Mouse (Mus musculus): ENCODE results near the gene Stam2. TPM values are rescaled to one million over a fixed set of nuclear protein-coding genes. Genes with fewer than 3 reads are reported as not detected.

The Stam2 gene
- total RNA-seq, 2 experiments from 2014 or later: 4.8 to 5.5 TPM

GRCm38 (mm10) chr2:52732611-52733010 is 9.5 kb downstream of the Stam2 start:
- no peak for ATAC-seq (replicated peaks; ENCODE audit: low FRiP score, poor library complexity, severe bottlenecking)

DNA sequence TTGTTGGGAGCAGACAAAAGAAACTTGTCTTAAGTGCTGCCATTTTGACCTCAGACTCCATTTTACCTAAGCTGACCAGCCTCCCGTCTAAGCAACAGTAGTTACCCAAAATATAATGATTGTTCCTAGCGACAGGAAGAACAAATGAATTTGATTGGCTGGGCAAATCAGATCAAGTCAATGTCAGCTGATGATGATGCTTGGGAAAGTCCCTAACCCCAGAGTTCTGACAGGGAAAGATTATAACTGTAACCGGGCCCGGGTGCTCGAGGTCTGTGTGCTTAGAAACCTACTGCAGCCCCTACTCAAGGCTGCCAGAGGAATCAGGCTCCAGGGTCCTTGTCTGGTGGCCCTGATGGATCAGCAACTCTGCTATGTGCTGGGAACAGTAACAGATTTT is 10.1 kb downstream of the Stam2 start:
- no peak for ATAC-seq (replicated peaks; ENCODE audit: low FRiP score, poor library complexity, severe bottlenecking)

DNA sequence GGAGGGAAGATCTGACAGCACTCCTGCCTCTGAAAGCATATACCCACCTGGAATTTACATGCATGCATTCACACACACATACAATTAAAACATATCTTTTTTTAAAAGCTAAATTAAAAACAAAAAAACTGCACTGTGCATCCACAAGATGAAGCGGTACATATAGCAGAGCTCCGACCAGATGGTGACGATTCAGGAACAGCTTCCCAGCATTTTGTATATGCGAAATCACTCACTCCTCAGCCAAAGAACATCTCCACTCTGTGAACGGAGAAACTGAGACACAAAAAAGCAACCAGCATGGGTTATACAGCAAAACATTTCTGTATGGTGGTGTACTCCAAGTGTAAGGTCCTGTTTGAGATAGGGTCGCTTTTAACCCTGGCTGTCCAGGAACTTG is 11.2 kb downstream of the Stam2 start:
- ATAC-seq (replicated peaks; ENCODE audit: low FRiP score, poor library complexity, severe bottlenecking): no peak

- no peak for ATAC-seq (replicated peaks; ENCODE audit: low FRiP score, poor library complexity, severe bottlenecking)
Observed at GRCm38 (mm10) chr2:52720231-52721025, 21.7 kb downstream of the Stam2 start.

DNA sequence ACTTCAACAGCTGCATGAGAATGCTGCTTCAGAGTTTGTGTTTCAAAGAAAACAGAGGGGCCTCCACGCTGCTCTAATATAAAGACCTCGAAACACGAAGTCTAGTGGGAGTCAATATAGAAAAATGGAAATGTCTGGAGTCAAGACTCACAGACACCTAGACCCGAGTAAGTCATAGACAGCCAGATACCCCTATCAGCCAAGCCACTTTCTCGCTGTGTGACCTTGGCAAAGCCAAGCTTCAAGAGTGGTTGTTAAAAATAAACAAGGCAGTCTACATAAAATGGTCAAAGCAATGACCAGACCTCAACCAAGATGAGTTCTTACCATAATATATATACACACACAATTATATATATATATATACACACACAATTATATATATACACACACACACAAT is 25.0 kb downstream of the Stam2 start:
- ATAC-seq (replicated peaks; ENCODE audit: low FRiP score, poor library complexity, severe bottlenecking): no peak

DNA sequence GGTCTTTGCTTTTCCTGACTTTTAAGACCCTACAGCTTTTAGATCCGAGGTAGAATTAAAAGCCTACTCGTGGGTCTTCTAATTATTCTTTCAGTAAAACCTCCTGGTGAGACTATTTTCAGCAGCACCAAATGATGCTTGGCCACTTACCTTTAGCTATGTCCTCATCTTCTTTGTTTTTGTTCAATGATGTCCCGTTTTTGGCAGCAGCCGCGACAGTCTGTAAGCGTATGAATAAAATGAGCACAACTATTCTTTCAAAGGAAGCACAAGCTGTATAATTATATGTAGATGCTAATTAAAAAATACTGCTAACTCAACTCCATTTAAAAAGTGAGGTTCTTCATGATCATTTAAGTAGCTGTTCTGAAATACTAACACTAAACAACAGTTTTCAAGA is 26.5 kb downstream of the Stam2 start:
- ATAC-seq (replicated peaks; ENCODE audit: low FRiP score, poor library complexity, severe bottlenecking): no peak

- no peak for ATAC-seq (replicated peaks; ENCODE audit: low FRiP score, poor library complexity, severe bottlenecking)
Observed at GRCm38 (mm10) chr2:52714111-52714510, 28.0 kb downstream of the Stam2 start.

GRCm38 (mm10) chr2:52710804-52711203 is 31.3 kb downstream of the Stam2 start:
- no peak for ATAC-seq (replicated peaks; ENCODE audit: low FRiP score, poor library complexity, severe bottlenecking)

GRCm38 (mm10) chr2:52709417-52709816 is 32.7 kb downstream of the Stam2 start:
- no peak for ATAC-seq (replicated peaks; ENCODE audit: low FRiP score, poor library complexity, severe bottlenecking)

GRCm38 (mm10) chr2:52701368-52702036 is 40.6 kb downstream of the Stam2 start:
- ATAC-seq (replicated peaks; ENCODE audit: low FRiP score, poor library complexity, severe bottlenecking): no peak

GRCm38 (mm10) chr2:52700352-52700751 is 41.7 kb downstream of the Stam2 start:
- ATAC-seq (replicated peaks; ENCODE audit: low FRiP score, poor library complexity, severe bottlenecking): no peak

DNA sequence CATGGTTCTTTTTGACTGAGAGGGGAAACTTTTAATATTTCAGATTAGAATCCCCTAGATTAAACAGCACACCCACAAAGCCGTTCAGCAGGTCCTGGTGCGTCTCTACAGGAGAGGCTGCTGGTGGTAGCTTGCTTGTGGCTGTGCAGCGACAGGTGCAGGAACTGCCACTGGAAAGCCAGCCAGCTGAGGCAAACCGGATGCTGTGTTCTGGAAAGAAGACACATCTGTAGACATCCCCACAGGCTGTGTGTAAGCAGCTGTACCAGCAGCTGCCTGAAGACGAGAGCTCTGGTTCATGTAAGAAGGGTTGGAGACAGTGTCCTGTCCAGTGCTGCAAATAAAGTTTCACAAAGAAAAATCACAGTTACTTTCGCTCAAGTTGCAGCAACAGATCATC is 47.5 kb downstream of the Stam2 start:
- ATAC-seq (replicated peaks; ENCODE audit: low FRiP score, poor library complexity, severe bottlenecking): no peak

- ATAC-seq (replicated peaks; ENCODE audit: low FRiP score, poor library complexity, severe bottlenecking): no peak
Observed at GRCm38 (mm10) chr2:52691745-52692144, 50.3 kb downstream of the Stam2 start.

DNA sequence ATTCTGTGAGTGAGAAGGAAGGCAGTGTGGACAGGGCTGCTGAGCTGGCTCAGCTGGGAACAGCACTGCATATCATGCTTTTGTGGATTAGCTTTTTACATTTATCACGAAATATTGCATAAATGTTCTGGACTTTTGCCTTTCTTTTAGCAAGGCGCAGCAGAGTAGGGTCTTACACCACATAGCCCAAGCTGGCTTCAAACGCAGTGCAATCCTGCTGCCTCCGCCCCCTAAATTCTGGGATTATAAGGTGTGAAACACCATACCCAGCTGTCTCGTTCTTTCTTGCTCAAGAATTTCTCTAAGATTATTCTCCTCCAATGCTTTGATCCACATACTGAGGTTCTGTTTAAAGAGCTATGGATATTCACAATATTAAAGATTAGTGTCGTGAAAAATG is 55.5 kb downstream of the Stam2 start:
- ATAC-seq (replicated peaks; ENCODE audit: low FRiP score, poor library complexity, severe bottlenecking): no peak

GRCm38 (mm10) chr2:52677589-52677988 is 64.5 kb downstream of the Stam2 start:
- ATAC-seq (replicated peaks; ENCODE audit: low FRiP score, poor library complexity, severe bottlenecking): no peak

GRCm38 (mm10) chr2:52676913-52677303 is 65.2 kb downstream of the Stam2 start:
- no peak for ATAC-seq (replicated peaks; ENCODE audit: low FRiP score, poor library complexity, severe bottlenecking)

GRCm38 (mm10) chr2:52676023-52676912 is 65.8 kb downstream of the Stam2 start, which contains the start of gene Cacnb4:
Gene Cacnb4, minus strand, starts transcription at chr2:52676831.
- ATAC-seq (replicated peaks; ENCODE audit: low FRiP score, poor library complexity, severe bottlenecking): no peak

- ATAC-seq (replicated peaks; ENCODE audit: low FRiP score, poor library complexity, severe bottlenecking): no peak
Observed at GRCm38 (mm10) chr2:52675278-52675987, 66.6 kb downstream of the Stam2 start.

GRCm38 (mm10) chr2:52674886-52675277 is 67.2 kb downstream of the Stam2 start:
- no peak for ATAC-seq (replicated peaks; ENCODE audit: low FRiP score, poor library complexity, severe bottlenecking)

DNA sequence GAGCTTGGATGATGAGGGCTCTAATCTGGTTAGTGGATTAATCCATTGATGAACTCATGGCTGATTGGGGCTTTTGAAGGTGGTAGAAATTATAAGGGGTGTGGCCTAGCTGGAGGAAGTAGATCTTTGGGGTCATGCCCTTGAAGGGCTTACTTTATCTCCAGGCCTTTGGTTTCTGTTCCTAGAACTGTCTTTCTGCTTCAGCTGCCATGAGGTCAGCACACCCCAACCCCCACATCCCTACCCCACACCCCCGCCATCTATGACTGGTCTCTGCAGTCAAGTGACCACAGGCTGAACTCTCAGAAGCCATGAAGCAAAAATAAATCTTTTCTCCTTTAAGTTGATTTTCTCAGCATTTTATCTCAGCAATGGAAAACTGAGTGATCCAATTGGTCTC is 68.9 kb downstream of the Stam2 start:
- no peak for ATAC-seq (replicated peaks; ENCODE audit: low FRiP score, poor library complexity, severe bottlenecking)
